Mouse (Mus musculus) myocyte (in vitro differentiated cells): ENCODE results near the gene Slc17a5.

Experiments used
- POLR2A ChIP-seq: IDR thresholded peaks from one replicate; pipeline ENCODE4 v1.6.1; 2011; ENCODE audit warnings: low read depth, mild to moderate bottlenecking, control low read depth, moderate library complexity; ENCODE audit not compliant: insufficient read length
- POLR2AphosphoS2 ChIP-seq: IDR thresholded peaks from one replicate; pipeline ENCODE4 v1.6.1; 2011; ENCODE audit warnings: low read depth, control low read depth; ENCODE audit not compliant: insufficient read length
- TCF12 ChIP-seq: IDR thresholded peaks from one replicate; pipeline ENCODE4 v1.6.1; 2011; ENCODE audit warnings: mild to moderate bottlenecking, control low read depth; ENCODE audit not compliant: poor library complexity, insufficient read depth, severe bottlenecking
- USF1 ChIP-seq: IDR thresholded peaks from one replicate; pipeline ENCODE4 v1.6.1; 2011; ENCODE audit warnings: low read depth, mild to moderate bottlenecking, control low read depth, moderate library complexity

DNA sequence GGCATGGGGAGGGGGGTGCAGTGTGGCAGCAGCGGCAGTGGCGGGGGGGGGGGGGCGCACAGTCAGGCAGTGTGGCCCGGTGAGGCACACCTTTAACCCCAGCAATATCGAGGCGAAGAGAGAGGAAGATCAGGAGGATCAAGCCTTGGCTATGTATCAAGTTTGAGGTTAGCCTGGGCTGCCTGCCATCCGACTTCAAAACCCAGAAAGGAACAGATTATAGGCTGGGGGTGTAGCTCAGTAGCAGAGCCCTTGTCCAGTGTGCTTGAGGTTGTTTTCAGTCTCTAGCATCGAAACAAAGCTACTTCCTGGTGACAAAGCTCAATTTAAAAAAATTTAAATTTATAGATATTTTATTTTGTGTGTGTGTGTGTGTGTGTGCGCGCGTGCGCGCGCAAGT lies 46.1 kb downstream of the Slc17a5 start:
- TF ChIP-seq USF1: no peak
- TF ChIP-seq POLR2A: no peak
- TF ChIP-seq TCF12: no peak
- no peak for TF ChIP-seq POLR2AphosphoS2
